Mouse (Mus musculus): ENCODE measurements around the gene Gm29776.

The Gm29776 gene

DNA sequence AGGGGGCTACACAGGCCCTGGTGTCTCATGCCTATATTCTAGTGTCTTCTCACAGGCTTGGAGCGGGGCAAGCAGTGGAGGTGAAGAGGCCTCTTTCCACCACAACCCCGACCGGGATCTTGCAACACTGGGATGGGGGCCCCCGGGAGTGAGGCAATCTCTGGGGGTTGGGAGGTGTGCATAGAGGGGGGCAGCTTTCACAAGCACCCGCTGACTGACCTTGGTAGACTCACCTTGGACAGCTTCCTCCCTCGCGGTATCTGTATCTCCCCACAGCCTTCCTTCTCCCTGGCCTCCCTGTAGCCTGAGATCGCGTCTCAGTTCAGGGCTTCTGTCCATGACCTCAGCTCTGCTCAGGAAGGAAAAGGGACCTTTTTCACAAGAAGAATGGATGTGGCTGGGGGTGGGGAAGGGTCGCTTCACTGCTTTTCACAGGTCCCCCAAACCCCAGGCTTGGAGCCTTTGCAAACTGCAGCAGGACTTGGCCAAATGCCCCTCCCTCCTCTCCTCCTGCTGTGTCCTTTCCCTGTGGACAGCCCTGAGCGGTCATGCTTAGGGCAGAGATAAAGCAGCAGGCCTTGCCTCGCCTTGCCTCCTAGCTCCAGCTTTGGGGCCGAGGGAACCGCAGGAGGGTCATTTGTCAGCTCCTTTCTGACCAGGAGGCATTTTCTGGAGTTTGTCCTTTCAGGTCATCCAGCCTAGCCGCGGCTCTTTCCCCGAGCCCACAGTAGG is 8.1 kb upstream of the Gm29776 start:
- DNase-seq = no peak

- DNase-seq = no peak
Observed at GRCm38 (mm10) chr14:54705844-54706243, 7.2 kb upstream of the Gm29776 start.

- no peak for DNase-seq
Observed at GRCm38 (mm10) chr14:54703207-54703606, 4.6 kb upstream of the Gm29776 start.

GRCm38 (mm10) chr14:54701298-54701697 is 2.7 kb upstream of the Gm29776 start:
- DNase-seq = peak; percentile 81

DNA sequence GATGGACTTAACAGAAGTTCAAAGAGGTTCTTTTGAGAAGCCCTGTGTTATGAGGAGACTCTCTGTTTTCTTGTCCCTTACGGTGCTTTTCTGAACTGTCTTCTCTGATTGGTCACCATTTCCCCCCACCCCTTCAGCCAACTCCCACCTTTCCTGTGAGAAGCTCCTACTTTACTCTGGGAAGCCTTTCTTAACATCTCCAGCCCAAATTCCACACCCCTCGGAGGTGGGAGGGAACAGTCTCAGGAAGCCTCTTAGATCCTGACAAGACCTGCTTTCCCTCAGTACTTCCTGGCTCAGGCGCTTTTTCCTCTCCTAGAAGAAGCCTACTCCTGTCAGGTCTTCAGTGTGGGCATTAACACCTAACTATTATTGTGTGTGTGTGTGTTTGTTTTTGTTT is 953 bp upstream of the Gm29776 start:
- DNase-seq = no peak

GRCm38 (mm10) chr14:54696752-54697151 is 1.9 kb downstream of the Gm29776 start:
- no peak for DNase-seq

GRCm38 (mm10) chr14:54695042-54695441 is 3.6 kb downstream of the Gm29776 start:
- DNase-seq = no peak

DNA sequence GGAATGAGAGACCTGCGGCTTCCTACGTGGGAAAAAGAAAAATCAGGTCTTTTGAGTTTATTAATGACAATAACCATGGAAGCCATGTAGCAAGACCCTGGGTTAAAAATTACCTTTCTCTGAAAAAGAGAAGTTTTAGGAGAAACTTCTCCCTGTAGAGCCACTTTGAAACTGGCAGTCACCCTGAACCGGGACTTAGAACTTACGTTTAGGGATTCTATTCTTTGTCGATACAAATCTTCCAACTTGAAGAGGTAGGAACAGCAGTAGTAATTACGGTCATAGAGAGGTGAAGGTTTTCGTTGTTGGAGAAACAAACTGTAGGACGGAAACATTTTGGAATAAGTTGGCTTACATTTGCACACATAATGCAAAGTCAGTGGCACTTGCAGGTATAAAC is 11.4 kb downstream of the Gm29776 start:
- no peak for DNase-seq

- DNase-seq = peak; percentile 100
Observed at GRCm38 (mm10) chr14:54686522-54687143, 12.0 kb downstream of the Gm29776 start, which contains the start of gene Acin1. Acin1 (minus strand) TSS chr14:54686931.

GRCm38 (mm10) chr14:54686063-54686521 is 12.5 kb downstream of the Gm29776 start, which contains the start of gene 1700123O20Rik:
1700123O20Rik (plus strand) TSS chr14:54686216.
- DNase-seq = peak; percentile 90

- no peak for DNase-seq
Observed at GRCm38 (mm10) chr14:54685471-54685870, 13.2 kb downstream of the Gm29776 start.

DNA sequence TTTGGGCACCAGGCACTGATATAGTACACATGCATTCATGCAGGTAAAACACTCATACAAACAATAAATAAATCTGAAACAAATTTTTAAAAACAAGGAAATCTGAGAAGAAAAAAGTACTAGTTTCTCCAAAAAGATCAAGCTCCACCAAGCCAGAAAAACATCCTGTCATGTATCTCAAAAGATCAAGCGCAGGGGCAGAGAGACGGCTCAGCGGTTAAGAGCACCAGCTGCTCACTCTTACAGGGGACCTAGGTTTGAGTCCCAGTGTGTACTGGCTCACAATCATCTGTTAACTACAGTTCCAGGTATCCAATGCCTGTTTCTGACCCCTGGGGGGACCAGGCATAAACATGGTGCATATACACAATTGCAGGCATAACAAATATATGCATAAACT is 16.2 kb downstream of the Gm29776 start:
- DNase-seq = no peak

DNA sequence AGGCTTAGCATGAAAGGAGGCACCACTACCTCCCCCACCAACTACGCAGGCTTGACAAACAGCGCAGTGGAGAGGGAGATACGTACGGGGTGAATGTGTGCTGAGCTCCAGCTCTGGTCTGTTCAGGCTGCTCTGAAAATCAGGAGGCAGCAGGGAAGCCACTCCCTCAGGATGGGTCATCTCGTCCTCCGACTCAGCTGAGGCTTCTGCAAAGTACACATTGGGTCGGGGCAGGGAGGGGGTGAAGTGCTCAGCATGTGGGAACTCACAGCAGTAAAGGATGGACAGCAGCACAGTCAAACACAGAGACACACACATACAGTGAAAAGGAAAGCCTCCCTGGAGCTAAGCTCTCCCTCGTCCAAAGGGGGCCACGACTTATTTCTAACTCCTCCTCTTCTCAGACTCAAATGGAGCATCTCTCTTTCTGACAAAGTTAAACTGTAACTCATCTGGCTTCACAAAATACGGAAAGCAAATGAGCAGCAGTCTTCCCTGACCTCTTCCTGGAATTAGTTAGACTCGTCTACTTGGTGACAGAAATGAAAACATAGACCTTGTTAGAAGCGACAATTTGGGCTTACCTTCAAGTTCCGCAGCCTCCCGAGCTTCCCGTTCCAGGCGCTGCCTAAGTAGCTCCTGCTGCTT is 19.9 kb downstream of the Gm29776 start:
- no peak for DNase-seq

DNA sequence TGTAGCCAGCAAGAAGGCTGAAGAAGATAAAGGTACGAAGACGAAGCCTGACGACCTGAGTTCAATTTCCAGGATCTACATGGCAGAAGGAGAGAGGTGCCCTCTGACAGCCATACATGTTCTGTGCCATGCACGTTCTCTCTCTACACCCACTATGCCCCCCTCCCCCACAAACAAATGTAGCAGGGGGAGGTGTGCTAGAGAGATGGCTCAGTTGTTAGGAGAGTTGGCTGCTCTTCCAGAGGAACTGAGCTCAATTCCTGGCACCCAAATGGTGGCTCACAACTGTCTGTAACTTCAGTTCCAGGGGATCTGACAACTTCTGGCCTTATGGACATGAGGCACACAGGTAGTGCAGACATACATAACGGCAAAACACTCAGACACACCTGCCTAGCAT is 22.3 kb downstream of the Gm29776 start:
- no peak for DNase-seq

- DNase-seq = no peak
Observed at GRCm38 (mm10) chr14:54674317-54674716, 24.3 kb downstream of the Gm29776 start.

DNA sequence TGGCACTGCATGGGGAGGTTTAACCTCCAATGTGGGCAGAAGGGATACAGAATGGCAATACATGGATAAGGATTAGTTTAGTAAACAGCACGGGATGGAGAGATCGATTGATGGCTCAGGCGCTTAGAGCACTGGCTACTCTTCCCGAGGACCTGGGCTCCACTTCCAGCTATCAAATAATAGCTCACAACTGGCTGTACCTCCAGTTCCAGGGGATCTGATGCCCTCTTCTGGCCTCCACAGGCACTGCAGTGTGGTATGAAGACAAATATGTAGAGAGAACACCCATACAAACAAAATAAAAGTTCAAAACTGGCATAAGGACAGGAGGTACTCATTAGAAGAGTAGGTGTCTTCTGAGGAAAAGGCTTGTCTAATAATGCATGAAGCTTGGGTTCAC is 29.3 kb downstream of the Gm29776 start:
- peak; percentile 59 for DNase-seq

DNA sequence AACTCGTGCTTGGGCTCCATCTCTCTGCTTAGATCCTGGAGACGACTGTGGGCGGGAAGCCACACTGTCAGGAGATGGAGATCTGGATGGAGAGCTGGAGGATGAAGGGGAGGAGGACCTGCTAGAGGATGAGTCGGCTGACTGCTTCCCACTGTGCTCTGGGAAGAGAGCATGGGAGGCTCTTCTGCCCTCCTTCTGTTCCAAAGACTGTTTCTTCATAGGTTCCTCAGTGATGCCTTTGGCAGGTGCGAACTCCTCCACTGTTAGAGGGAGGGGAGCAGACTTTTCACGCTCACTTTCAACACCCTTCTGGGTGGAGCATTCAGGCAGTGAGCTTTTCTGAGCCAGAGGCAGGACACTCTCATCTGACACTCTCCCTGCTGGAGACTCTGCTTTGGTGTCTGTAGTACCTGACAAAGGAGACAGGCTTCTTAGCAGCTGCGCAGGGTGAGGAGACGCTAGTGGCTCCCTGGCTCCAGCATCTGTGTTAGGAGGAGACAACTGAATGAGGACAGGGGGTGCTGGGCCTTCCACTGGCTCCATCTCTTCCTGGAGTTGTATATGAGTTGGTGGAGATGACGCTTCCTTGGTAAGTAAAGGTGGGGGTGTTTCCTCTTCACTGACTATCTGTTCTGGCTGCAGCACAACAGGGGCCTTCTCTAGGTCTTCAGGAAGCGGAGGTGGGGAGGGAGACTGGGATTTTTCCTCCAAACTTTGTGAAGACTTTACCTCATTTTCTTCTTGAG is 34.0 kb downstream of the Gm29776 start:
- DNase-seq = no peak

- DNase-seq = no peak
Observed at GRCm38 (mm10) chr14:54660009-54660408, 38.6 kb downstream of the Gm29776 start.

DNA sequence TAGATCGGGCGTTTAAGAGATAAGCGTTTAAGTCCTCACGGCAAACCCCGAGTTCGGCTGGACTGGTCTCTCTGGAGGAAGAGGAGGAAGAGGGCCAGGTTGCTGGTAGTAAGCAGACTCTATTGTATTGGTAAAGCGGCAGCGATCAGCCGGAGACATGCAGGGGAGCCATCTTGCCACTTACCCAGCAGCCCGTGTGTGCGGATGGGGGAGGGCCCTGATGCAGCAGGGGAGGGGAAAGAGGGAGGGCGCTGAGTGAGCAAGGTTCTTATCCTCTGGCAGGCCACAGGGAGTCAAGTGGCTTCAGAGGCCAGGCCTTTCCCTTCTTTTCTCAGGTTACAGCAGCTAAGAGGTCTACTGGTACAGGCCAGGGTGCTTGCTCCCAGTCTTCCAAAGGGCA is 45.1 kb downstream of the Gm29776 start:
- peak; percentile 93 for DNase-seq

GRCm38 (mm10) chr14:54652787-54653186 is 45.8 kb downstream of the Gm29776 start:
- no peak for DNase-seq

- no peak for DNase-seq
Observed at GRCm38 (mm10) chr14:54651556-54651955, 47.1 kb downstream of the Gm29776 start.

DNA sequence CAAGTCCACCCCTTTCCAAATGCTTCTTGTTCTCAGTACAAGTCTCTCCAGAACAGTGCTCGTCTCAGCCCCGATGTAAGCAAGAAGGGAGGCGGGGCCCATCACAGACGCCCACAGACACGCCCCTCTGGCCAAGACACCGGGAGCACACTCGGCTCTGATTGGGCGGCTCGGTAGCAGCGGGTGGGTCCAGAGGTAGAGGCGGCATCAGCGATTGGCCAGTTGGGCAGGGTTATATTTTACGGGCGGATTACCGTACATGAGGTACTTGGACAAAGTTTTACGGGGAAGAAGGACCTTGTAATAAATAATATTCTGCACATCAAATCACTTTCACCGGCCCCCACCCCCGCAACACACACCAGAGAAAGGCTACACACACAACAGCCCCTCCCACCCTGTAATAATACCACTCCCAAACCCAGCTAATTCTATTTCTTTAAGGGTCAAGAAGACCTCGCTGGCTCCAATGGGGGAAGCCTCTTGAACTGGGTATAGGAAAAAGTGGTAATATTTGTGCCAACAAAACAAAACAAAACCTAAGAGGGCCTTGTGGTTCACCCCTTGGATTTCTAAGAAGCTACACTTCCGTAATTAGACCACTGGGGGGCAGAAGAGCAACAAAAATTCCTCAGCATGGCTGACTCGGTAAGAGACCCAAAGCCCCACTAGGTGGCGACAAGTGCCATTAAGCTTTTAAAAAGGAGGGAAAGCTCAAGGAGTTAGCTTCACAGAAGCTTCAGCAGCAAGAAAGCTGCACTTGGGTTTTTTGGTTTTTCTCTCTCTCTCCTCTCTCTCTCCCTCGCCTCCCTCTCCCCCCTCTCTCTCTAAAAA is 47.8 kb downstream of the Gm29776 start:
- peak; percentile 88 for DNase-seq

All from kidney, postnatal 14 days (tissue).